Mouse (Mus musculus) CH12.LX (cell line): ENCODE measurements around the gene Cer1. TPM values are rescaled to one million over a fixed set of nuclear protein-coding genes. Genes with fewer than 3 reads are reported as not detected.

Source experiments
- DNase-seq: peaks from one replicate; pipeline ENCODE4 v3.0.0-alpha.2; 2013; ENCODE audit errors: extremely low read depth
- H3K27ac ChIP-seq: 2 replicates; pipeline ENCODE4 v1.5.1; 2012; ENCODE audit warnings: low read depth, mild to moderate bottlenecking, control low read depth, moderate library complexity; ENCODE audit not compliant: insufficient read depth
- H3K27me3 ChIP-seq: replicated peaks from 2 replicates; pipeline ENCODE3; 2012; ENCODE audit warnings: inconsistent platforms
- H3K36me3 ChIP-seq, 2 experiments: replicated peaks in 1 of 2; 2 replicates each; pipeline versions ENCODE3 to v1.6.1; 2012; ENCODE audit warnings: inconsistent platforms in 1 of 2, low read length in 1 of 2, mild to moderate bottlenecking in 1 of 2, mixed read lengths in 1 of 2, moderate library complexity in 1 of 2; ENCODE audit not compliant: control insufficient read depth in 1 of 2, insufficient read depth in 1 of 2
- H3K4me1 ChIP-seq, 2 experiments: 2 replicates each; pipeline ENCODE4 v1.6.1; 2012; ENCODE audit warnings: inconsistent platforms in 1 of 2, moderate library complexity in 1 of 2; ENCODE audit not compliant: insufficient read depth in 2 of 2, control insufficient read depth in 1 of 2
- H3K4me2 ChIP-seq: 2 replicates; pipeline ENCODE4 v1.6.1; 2012; ENCODE audit warnings: low read depth, mild to moderate bottlenecking, control low read depth; ENCODE audit not compliant: poor library complexity, insufficient read depth, severe bottlenecking
- H3K4me3 ChIP-seq, 3 experiments: fragments of 150-350 bp in 1 of 3; sonication (generic) in 1 of 3; replicated peaks in 1 of 3; 2 replicates each; pipeline versions ENCODE3 to v1.5.1; 2011 to 2012; ENCODE audit warnings: low read depth in 2 of 3, low read length in 2 of 3, mild to moderate bottlenecking in 2 of 3, moderate library complexity in 2 of 3, control low read depth in 1 of 3, improper control_type of control experiment in 1 of 3, inconsistent platforms in 1 of 3, mixed read lengths in 1 of 3; ENCODE audit not compliant: poor library complexity in 1 of 3
- H3K79me2 ChIP-seq: replicated peaks from 2 replicates; pipeline ENCODE4 v1.6.1; 2012; ENCODE audit warnings: mild to moderate bottlenecking, moderate library complexity; ENCODE audit not compliant: control insufficient read depth, poor library complexity, insufficient read depth, severe bottlenecking; ENCODE audit errors: extremely low read depth
- H3K9ac ChIP-seq: 2 replicates; pipeline ENCODE4 v1.6.1; 2012; ENCODE audit warnings: low read depth, mild to moderate bottlenecking, control low read depth, moderate library complexity; ENCODE audit not compliant: insufficient read depth
- H3K9me3 ChIP-seq: replicated peaks from 2 replicates; pipeline ENCODE3; 2012; ENCODE audit warnings: low read length, inconsistent platforms, mixed read lengths
- CHD1 ChIP-seq: IDR thresholded peaks from 2 replicates; pipeline ENCODE4 v1.6.1; 2012; ENCODE audit warnings: low read depth, low read length, improper control_type of control experiment, inconsistent platforms
- E2F4 ChIP-seq: IDR thresholded peaks from 2 replicates; pipeline ENCODE4 v1.6.1; 2011; ENCODE audit warnings: low read depth, low read length, improper control_type of control experiment; ENCODE audit not compliant: insufficient replicate concordance
- ELF1 ChIP-seq: IDR thresholded peaks from 2 replicates; pipeline ENCODE4 v1.6.1; 2014; ENCODE audit warnings: low read depth, mild to moderate bottlenecking, inconsistent platforms, low read length, improper control_type of control experiment
- EP300 ChIP-seq: IDR thresholded peaks from 2 replicates; pipeline ENCODE4 v1.6.1; 2011; ENCODE audit warnings: low read length, improper control_type of control experiment
- GABPA ChIP-seq: IDR thresholded peaks from 2 replicates; pipeline ENCODE4 v1.6.1; 2012; ENCODE audit warnings: low read depth, low read length, improper control_type of control experiment, inconsistent platforms; ENCODE audit not compliant: insufficient replicate concordance
- JUND ChIP-seq: conservative IDR thresholded peaks from 2 replicates; pipeline ENCODE4 v1.6.1; 2011; ENCODE audit warnings: low read depth, low read length, improper control_type of control experiment
- MAFK ChIP-seq: IDR thresholded peaks from 2 replicates; pipeline ENCODE4 v1.6.1; 2011; ENCODE audit warnings: low read length, improper control_type of control experiment; ENCODE audit not compliant: insufficient replicate concordance
- MAX ChIP-seq: IDR thresholded peaks from 2 replicates; pipeline ENCODE4 v1.6.1; 2011; ENCODE audit warnings: low read length, improper control_type of control experiment
- MXI1 ChIP-seq: IDR thresholded peaks from 2 replicates; pipeline ENCODE4 v1.6.1; 2011; ENCODE audit warnings: mild to moderate bottlenecking, low read depth, low read length, improper control_type of control experiment
- MYC ChIP-seq: IDR thresholded peaks from 2 replicates; pipeline ENCODE4 v1.6.1; 2011; ENCODE audit warnings: low read depth, mild to moderate bottlenecking, improper control_type of control experiment, low read length
- PAX5 ChIP-seq: IDR thresholded peaks from 2 replicates; pipeline ENCODE4 v1.6.1; 2012; ENCODE audit warnings: low read length, inconsistent platforms, mixed read lengths
- RAD21 ChIP-seq: IDR thresholded peaks from 2 replicates; pipeline ENCODE4 v1.6.1; 2011; ENCODE audit warnings: low read depth, mild to moderate bottlenecking, low read length, improper control_type of control experiment, moderate library complexity
- RCOR1 ChIP-seq: conservative IDR thresholded peaks from 2 replicates; pipeline ENCODE4 v1.6.1; 2012; ENCODE audit warnings: low read depth, mild to moderate bottlenecking, inconsistent platforms, low read length, improper control_type of control experiment
- USF1 ChIP-seq: IDR thresholded peaks from 2 replicates; pipeline ENCODE4 v1.6.1; 2014; ENCODE audit warnings: low read depth, mild to moderate bottlenecking, inconsistent platforms, low read length, improper control_type of control experiment
- ZC3H11A ChIP-seq: IDR thresholded peaks from 2 replicates; pipeline ENCODE4 v1.6.1; 2012; ENCODE audit warnings: low read depth, mild to moderate bottlenecking, inconsistent platforms, low read length, improper control_type of control experiment
- ZMIZ1 ChIP-seq: IDR thresholded peaks from 2 replicates; pipeline ENCODE4 v1.6.1; 2012; ENCODE audit warnings: low read depth, mild to moderate bottlenecking, inconsistent platforms, low read length, improper control_type of control experiment
- ZNF384 ChIP-seq: IDR thresholded peaks from 2 replicates; pipeline ENCODE4 v1.6.1; 2012; ENCODE audit warnings: low read depth, low read length, improper control_type of control experiment, inconsistent platforms
- dilution Hi-C: fragments of 300-500 bp; cut with MboI; formaldehyde crosslinking; loops from 2 replicates; pipeline ENCODE4 v1.14.3; 2020; ENCODE audit warnings: low sequenced_read_pairs; ENCODE audit not compliant: extremely low pct_unique_long_range_greater_than_20kb, extremely low pct_ligation_motif_present
- in situ Hi-C: fragments of 300-500 bp; cut with MboI; formaldehyde crosslinking; loops from 3 replicates; pipeline ENCODE4 v1.14.3; 2019; ENCODE audit warnings: low sequenced_read_pairs, low pct_ligation_motif_present, low pct_unique_long_range_greater_than_20kb, mixed read lengths
- polyA plus RNA-seq: library from polyadenylated mRNA; unstranded; fragments of >175 nt; gene quantifications from 2 replicates; pipeline ENCODE4 v1.2.1, GENCODE M21; 2012; ENCODE audit warnings: low read depth; ENCODE audit not compliant: insufficient read length
- total RNA-seq, 2 experiments: library from RNA; depleted of rRNA; stranded (reverse); fragments of 300-350 nt in 1 of 2; fragments of >200 nt in 1 of 2; gene quantifications; 2 replicates each; pipeline ENCODE4 v1.2.3; 2012 to 2014

Gene Cer1
- total and polyA plus RNA-seq, 3 experiments = not detected

DNA sequence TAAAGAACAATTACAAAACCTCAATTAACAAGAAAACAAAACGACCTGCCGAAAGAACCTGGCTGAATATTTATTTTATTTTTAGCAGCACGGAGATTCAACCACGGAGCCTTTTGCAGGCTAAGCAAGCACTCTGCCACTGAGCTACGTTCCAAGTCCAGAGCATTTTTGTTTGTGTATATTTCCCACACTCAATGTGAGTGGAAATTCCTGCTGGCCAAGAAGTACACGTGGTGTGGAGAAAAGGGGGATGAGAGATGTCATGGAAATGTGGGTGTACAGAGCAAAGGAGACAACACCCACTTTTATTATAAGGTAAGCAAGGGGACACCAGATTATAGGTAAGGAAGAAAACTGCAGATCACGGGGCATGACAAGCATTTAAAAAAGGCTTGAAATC, 30.6 kb upstream of the Cer1 start (continued):
- TF ChIP-seq PAX5 = no peak

DNA sequence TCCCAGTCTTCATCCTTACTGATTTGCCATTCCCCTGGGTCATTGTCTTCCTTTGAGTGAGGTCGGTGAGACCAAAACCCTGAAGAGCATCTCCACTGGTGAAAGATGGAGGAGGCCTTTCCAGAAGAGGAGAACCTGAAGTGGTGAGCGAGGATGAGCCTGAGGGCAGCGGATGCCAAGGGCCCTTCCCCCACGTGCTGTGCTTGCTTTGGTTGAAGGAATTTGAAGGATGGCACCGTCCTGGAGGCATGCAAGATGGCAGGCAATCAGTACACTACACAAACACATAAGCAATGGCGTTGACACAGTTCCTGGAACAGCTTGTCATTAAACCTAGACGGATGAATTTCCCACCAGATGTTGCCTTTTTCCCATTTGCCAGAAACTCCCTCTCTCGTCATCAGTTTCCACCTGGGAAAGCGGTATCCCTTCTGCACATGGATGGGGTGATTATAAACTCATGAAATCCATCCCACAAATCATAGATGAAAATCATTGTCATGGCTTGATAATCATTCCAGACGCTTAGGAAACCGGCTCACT, 29.7 kb upstream of the Cer1 start:
- no peak for DNase-seq
- Histone ChIP-seq H3K27ac (no peak overlapping the region), H3K4me2 (no peak overlapping the region), H3K4me3 (no peak overlapping the region), H3K36me3 (no peaks in the 10 kb centered on the region), H3K79me2 (no peaks in the 10 kb centered on the region)
- dilution Hi-C loops = no loop called here
- no peak for TF ChIP-seq RAD21
- TF ChIP-seq ZMIZ1 = no peak
- no peak for TF ChIP-seq GABPA
- no peak for TF ChIP-seq MAX
- no peak for TF ChIP-seq MYC
- no peak for TF ChIP-seq ELF1
- no peak for TF ChIP-seq MXI1
- no peak for TF ChIP-seq USF1
- no peak for TF ChIP-seq MAFK
- TF ChIP-seq, all 38 proteins: peak for 0
- Histone ChIP-seq H3K4me1 (no peaks in the 10 kb centered on the region), H3K9ac (no peak overlapping the region), H3K9me3 (no peaks in the 10 kb centered on the region), H3K27me3 (no peaks in the 10 kb centered on the region)
- in situ Hi-C loops = no loop called here

DNA sequence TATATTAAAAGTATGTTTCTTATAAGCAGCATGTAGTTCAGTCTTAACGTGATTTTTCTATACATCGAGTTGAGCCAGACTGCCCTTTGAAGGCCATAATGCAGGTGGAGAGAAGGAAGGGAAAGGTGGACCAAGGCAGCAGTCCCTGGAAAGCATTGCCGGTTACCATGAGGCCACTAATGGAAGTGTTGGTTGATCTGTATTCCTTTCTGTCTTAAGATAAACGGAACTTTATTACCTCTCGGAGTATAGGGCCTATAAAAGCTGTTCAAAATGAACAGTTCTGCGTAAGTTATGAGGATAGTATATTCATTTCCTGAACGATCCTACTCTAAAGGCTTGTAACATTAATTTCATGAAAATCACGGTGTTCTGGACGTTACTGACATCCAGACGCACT, 10.3 kb upstream of the Cer1 start:
- no peak overlapping the region for H3K9ac ChIP-seq
- DNase-seq = no peak
- H3K36me3 ChIP-seq = no peaks in the 10 kb centered on the region
- dilution Hi-C loops = no loop called here
- no peak overlapping the region for H3K4me3 ChIP-seq
- in situ Hi-C loops = no loop called here
- no peaks in the 10 kb centered on the region for H3K27me3 ChIP-seq
- H3K9me3 ChIP-seq = no peaks in the 10 kb centered on the region
- no peaks in the 10 kb centered on the region for H3K4me1 ChIP-seq
- TF ChIP-seq ZC3H11A (no peak), ELF1 (no peak), ZNF384 (no peak), RCOR1 (no peak), E2F4 (no peak), JUND (no peak), CHD1 (no peak), EP300 (no peak)
- H3K79me2 ChIP-seq = no peaks in the 10 kb centered on the region
- no peak overlapping the region for H3K4me2 ChIP-seq
- H3K27ac ChIP-seq = no peak overlapping the region
